Mouse (Mus musculus) forebrain, embryonic 13.5 days (tissue): ENCODE measurements around the gene 1700088E04Rik. TPM values are rescaled to one million over a fixed set of nuclear protein-coding genes. Genes with fewer than 3 reads are reported as not detected.

Source experiments
- ATAC-seq: fragments of 200-750 bp; cut with Nextera tagmentation; 2 replicates; pipeline ENCODE4 v1.8.0; 2017
- H3K27ac ChIP-seq: fragments of 300-500 bp; sonication (generic); 2 replicates; pipeline ENCODE4 v1.5.1; 2015; ENCODE audit warnings: inconsistent platforms, mild to moderate bottlenecking, moderate library complexity
- H3K27me3 ChIP-seq: fragments of 300-500 bp; sonication (generic); 2 replicates; pipeline ENCODE4 v1.6.1; 2015; ENCODE audit warnings: mild to moderate bottlenecking, inconsistent platforms
- H3K36me3 ChIP-seq: fragments of 300-500 bp; sonication (generic); 2 replicates; pipeline ENCODE4 v1.6.1; 2015; ENCODE audit warnings: mild to moderate bottlenecking, inconsistent platforms; ENCODE audit not compliant: poor library complexity, severe bottlenecking
- H3K4me1 ChIP-seq: fragments of 300-500 bp; sonication (generic); 2 replicates; pipeline ENCODE4 v1.6.1; 2015; ENCODE audit warnings: inconsistent platforms
- H3K4me2 ChIP-seq: fragments of 300-500 bp; sonication (generic); 2 replicates; pipeline ENCODE4 v1.6.1; 2015; ENCODE audit warnings: inconsistent platforms, mild to moderate bottlenecking, moderate library complexity
- H3K4me3 ChIP-seq: fragments of 300-500 bp; sonication (generic); 2 replicates; pipeline ENCODE4 v1.5.1; 2015; ENCODE audit warnings: mild to moderate bottlenecking, inconsistent platforms
- H3K9ac ChIP-seq: fragments of 300-500 bp; sonication (generic); 2 replicates; pipeline ENCODE4 v1.6.1; 2015; ENCODE audit warnings: mild to moderate bottlenecking, inconsistent platforms
- H3K9me3 ChIP-seq: fragments of 300-500 bp; sonication (generic); replicated peaks from 2 replicates; pipeline ENCODE4 v1.6.1; 2016; ENCODE audit warnings: inconsistent platforms
- WGBS: fragments of 180-500 bp; shearing (Covaris S2); methylation state at CpG from one replicate; pipeline ENCODE4 v1.1.7; 2015; 5-methylcytosine and 5-hydroxymethylcytosine counted together
- polyA plus RNA-seq: library from polyadenylated mRNA; unstranded; fragments of >200 nt; fragmentation: Nextera tagmentation; extraction: Ambion mirVana; gene quantifications from 2 replicates; pipeline ENCODE4 v1.2.1, GENCODE M21; 2015

The 1700088E04Rik gene
- polyA plus RNA-seq, 1 experiment from 2014 or later, result 12.1 TPM

GRCm38 (mm10) chr15:79148533-79148932, 7.5 kb upstream of the 1700088E04Rik start:
- WGBS, result 47% methylated on average over 7 of the region's 7 CpGs
- peaks cover 90% of the 10 kb centered on the region for H3K36me3 ChIP-seq
- no peak overlapping the region for H3K4me2 ChIP-seq
- H3K4me3 ChIP-seq, result no peak overlapping the region
- no peak overlapping the region for H3K27ac ChIP-seq
- no peaks in the 10 kb centered on the region for H3K27me3 ChIP-seq
- H3K4me1 ChIP-seq, result peaks cover 26% of the 10 kb centered on the region
- ATAC-seq, result peak; percentile 59
- H3K9ac ChIP-seq, result no peak overlapping the region
- no peaks in the 10 kb centered on the region for H3K9me3 ChIP-seq

GRCm38 (mm10) chr15:79145522-79145921, 4.5 kb upstream of the 1700088E04Rik start:
- Histone ChIP-seq H3K4me3 (no peak overlapping the region), H3K36me3 (peaks cover 62% of the 10 kb centered on the region), H3K4me2 (no peak overlapping the region), H3K4me1 (peaks cover 19% of the 10 kb centered on the region), H3K27ac (no peak overlapping the region), H3K9me3 (no peaks in the 10 kb centered on the region), H3K27me3 (no peaks in the 10 kb centered on the region), H3K9ac (no peak overlapping the region)
- no peak for ATAC-seq
- WGBS, result 87% methylated on average over 7 of the region's 7 CpGs

GRCm38 (mm10) chr15:79144021-79144420, 3.0 kb upstream of the 1700088E04Rik start:
- Histone ChIP-seq H3K27me3 (no peaks in the 10 kb centered on the region), H3K4me2 (no peak overlapping the region), H3K9me3 (no peaks in the 10 kb centered on the region), H3K27ac (no peak overlapping the region), H3K9ac (no peak overlapping the region), H3K4me3 (no peak overlapping the region), H3K36me3 (peaks cover 50% of the 10 kb centered on the region), H3K4me1 (peaks cover 23% of the 10 kb centered on the region)
- WGBS, result 81% methylated on average over 8 of the region's 8 CpGs
- ATAC-seq, result no peak

GRCm38 (mm10) chr15:79143316-79143715, 2.3 kb upstream of the 1700088E04Rik start:
- ATAC-seq, result no peak

GRCm38 (mm10) chr15:79141566-79141917, 489 bp upstream of the 1700088E04Rik start:
- 1% methylated on average over 7 of the region's 7 CpGs for WGBS
- Histone ChIP-seq H3K4me2 (peak overlapping the region; percentile 73), H3K9me3 (no peaks in the 10 kb centered on the region), H3K9ac (peak overlapping the region; percentile 80), H3K4me3 (peak overlapping the region; percentile 76), H3K27ac (no peak overlapping the region), H3K4me1 (peaks cover 23% of the 10 kb centered on the region), H3K36me3 (peaks cover 26% of the 10 kb centered on the region), H3K27me3 (no peaks in the 10 kb centered on the region)
- peak; percentile 37; the same call in 1 of the 2 replicates for ATAC-seq

More at GRCm38 (mm10) chr15:79143316-79143715, 2.3 kb upstream of the 1700088E04Rik start:
- Histone ChIP-seq H3K36me3 (peaks cover 44% of the 10 kb centered on the region), H3K4me3 (no peak overlapping the region), H3K27ac (no peak overlapping the region), H3K4me2 (no peak overlapping the region), H3K9me3 (no peaks in the 10 kb centered on the region), H3K9ac (no peak overlapping the region), H3K4me1 (peaks cover 23% of the 10 kb centered on the region), H3K27me3 (no peaks in the 10 kb centered on the region)
- 87% methylated on average over 12 of the region's 12 CpGs for WGBS

GRCm38 (mm10) chr15:79139640-79140039, 1.4 kb downstream of the 1700088E04Rik start:
- WGBS, result 66% methylated on average over 10 of the region's 10 CpGs
- Histone ChIP-seq H3K9me3 (no peaks in the 10 kb centered on the region), H3K4me2 (no peak overlapping the region), H3K9ac (no peak overlapping the region), H3K36me3 (peaks cover 7% of the 10 kb centered on the region), H3K27me3 (no peaks in the 10 kb centered on the region), H3K27ac (no peak overlapping the region), H3K4me1 (peaks cover 23% of the 10 kb centered on the region), H3K4me3 (no peak overlapping the region)
- ATAC-seq, result no peak

GRCm38 (mm10) chr15:79135783-79136575, 5.1 kb downstream of the 1700088E04Rik start:
- ATAC-seq, result no peak
- 62% methylated on average over 11 of the region's 11 CpGs for WGBS

GRCm38 (mm10) chr15:79135332-79135731, 5.7 kb downstream of the 1700088E04Rik start:
- H3K27me3 ChIP-seq, result no peaks in the 10 kb centered on the region
- peaks cover 39% of the 10 kb centered on the region for H3K36me3 ChIP-seq
- peaks cover 1% of the 10 kb centered on the region; the same call in 1 of the 2 replicates for H3K4me1 ChIP-seq
- H3K9ac ChIP-seq, result no peak overlapping the region
- 83% methylated on average over 9 of the region's 9 CpGs for WGBS
- no peak for ATAC-seq
- H3K27ac ChIP-seq, result no peak overlapping the region
- H3K4me2 ChIP-seq, result no peak overlapping the region
- H3K9me3 ChIP-seq, result no peaks in the 10 kb centered on the region
- no peak overlapping the region for H3K4me3 ChIP-seq

More at GRCm38 (mm10) chr15:79135783-79136575, 5.1 kb downstream of the 1700088E04Rik start:
- Histone ChIP-seq H3K36me3 (peaks cover 32% of the 10 kb centered on the region), H3K4me3 (no peak overlapping the region), H3K9ac (no peak overlapping the region), H3K9me3 (no peaks in the 10 kb centered on the region), H3K4me1 (peaks cover 6% of the 10 kb centered on the region; the same call in 1 of the 2 replicates), H3K27ac (no peak overlapping the region), H3K4me2 (no peak overlapping the region), H3K27me3 (no peaks in the 10 kb centered on the region)

- H3K27me3 ChIP-seq, result no peaks in the 10 kb centered on the region
- no peak overlapping the region for H3K4me3 ChIP-seq
- H3K9ac ChIP-seq, result no peak overlapping the region
- no peak overlapping the region for H3K4me2 ChIP-seq
- H3K27ac ChIP-seq, result no peak overlapping the region
- no peak for ATAC-seq
- peaks cover 45% of the 10 kb centered on the region for H3K36me3 ChIP-seq
- WGBS, result 94% methylated on average over 9 of the region's 9 CpGs
- H3K9me3 ChIP-seq, result no peaks in the 10 kb centered on the region
- no peaks in the 10 kb centered on the region for H3K4me1 ChIP-seq
Measured at GRCm38 (mm10) chr15:79134496-79135270, 6.4 kb downstream of the 1700088E04Rik start.

GRCm38 (mm10) chr15:79133191-79133661, 7.8 kb downstream of the 1700088E04Rik start:
- Histone ChIP-seq H3K4me2 (no peak overlapping the region), H3K4me3 (no peak overlapping the region), H3K27me3 (no peaks in the 10 kb centered on the region), H3K4me1 (no peaks in the 10 kb centered on the region), H3K9ac (no peak overlapping the region), H3K9me3 (no peaks in the 10 kb centered on the region), H3K36me3 (peaks cover 55% of the 10 kb centered on the region), H3K27ac (no peak overlapping the region)
- ATAC-seq, result no peak
- WGBS, result 89% methylated on average over 6 of the region's 6 CpGs

GRCm38 (mm10) chr15:79131442-79131841, 9.6 kb downstream of the 1700088E04Rik start:
- H3K27me3 ChIP-seq, result no peaks in the 10 kb centered on the region
- no peaks in the 10 kb centered on the region for H3K9me3 ChIP-seq
- WGBS, result 77% methylated on average over 7 of the region's 7 CpGs
- H3K4me2 ChIP-seq, result no peak overlapping the region
- ATAC-seq, result no peak
- no peak overlapping the region for H3K4me3 ChIP-seq
- no peaks in the 10 kb centered on the region for H3K4me1 ChIP-seq
- peaks cover 69% of the 10 kb centered on the region for H3K36me3 ChIP-seq
- no peak overlapping the region for H3K27ac ChIP-seq
- no peak overlapping the region for H3K9ac ChIP-seq

GRCm38 (mm10) chr15:79130782-79131181, 10.3 kb downstream of the 1700088E04Rik start:
- no peak for ATAC-seq
- no peak overlapping the region for H3K27ac ChIP-seq
- no peaks in the 10 kb centered on the region for H3K4me1 ChIP-seq
- H3K4me2 ChIP-seq, result no peak overlapping the region
- H3K36me3 ChIP-seq, result peaks cover 76% of the 10 kb centered on the region
- H3K27me3 ChIP-seq, result no peaks in the 10 kb centered on the region
- H3K9me3 ChIP-seq, result no peaks in the 10 kb centered on the region
- 85% methylated on average over 10 of the region's 10 CpGs for WGBS
- no peak overlapping the region; the same call in 1 of the 2 replicates for H3K9ac ChIP-seq
- H3K4me3 ChIP-seq, result no peak overlapping the region
